Mouse (Mus musculus) forebrain, embryonic 16.5 days (tissue): Measurements from ENCODE around the gene Wdr18. TPM values are rescaled to one million over a fixed set of nuclear protein-coding genes. Genes with fewer than 3 reads are reported as not detected.
A peak's percentile ranks its signal among the peaks of the same experiment; 100 is the strongest.

Experiments
- ATAC-seq: fragments of 200-750 bp; cut with Nextera tagmentation; 2 replicates; pipeline ENCODE4 v1.8.0; 2017; ENCODE audit warnings: mild to moderate bottlenecking, moderate library complexity
- H3K27ac ChIP-seq: fragments of 300-500 bp; sonication (generic); 2 replicates; pipeline ENCODE4 v1.5.1; 2014; ENCODE audit warnings: low read length, control low read depth
- H3K27me3 ChIP-seq: fragments of 300-500 bp; sonication (generic); replicated peaks from 2 replicates; pipeline ENCODE4 v1.6.1; 2014; ENCODE audit warnings: low read length; ENCODE audit not compliant: control insufficient read depth, insufficient read depth
- H3K36me3 ChIP-seq: fragments of 300-500 bp; sonication (generic); 2 replicates; pipeline ENCODE4 v1.6.1; 2014; ENCODE audit not compliant: control insufficient read depth, insufficient read depth
- H3K4me1 ChIP-seq: fragments of 300-500 bp; sonication (generic); replicated peaks from 2 replicates; pipeline ENCODE4 v1.6.1; 2014; ENCODE audit warnings: low read length; ENCODE audit not compliant: control insufficient read depth, insufficient read depth
- H3K4me2 ChIP-seq: fragments of 300-500 bp; sonication (generic); 2 replicates; pipeline ENCODE4 v1.6.1; 2014; ENCODE audit warnings: mild to moderate bottlenecking, low read length, control low read depth
- H3K4me3 ChIP-seq: fragments of 300-500 bp; sonication (generic); replicated peaks from 2 replicates; pipeline ENCODE4 v1.5.1; 2014; ENCODE audit warnings: mild to moderate bottlenecking, low read length, control low read depth
- H3K9ac ChIP-seq: fragments of 300-500 bp; sonication (generic); replicated peaks from 2 replicates; pipeline ENCODE4 v1.6.1; 2014; ENCODE audit warnings: low read depth, low read length, control low read depth
- H3K9me3 ChIP-seq: fragments of 300-500 bp; sonication (generic); 2 replicates; pipeline ENCODE4 v1.6.1; 2016; ENCODE audit warnings: low read length; ENCODE audit not compliant: control insufficient read depth
- WGBS: fragments of 180-500 bp; shearing (Covaris S2); extraction: QIAGEN DNeasy Blood & Tissue Kit; methylation state at CpG from one replicate; pipeline ENCODE4 v1.1.7; 2014; 5-methylcytosine and 5-hydroxymethylcytosine counted together
- polyA plus RNA-seq: library from polyadenylated mRNA; unstranded; fragments of >200 nt; fragmentation: Nextera tagmentation; extraction: Ambion mirVana; gene quantifications from 2 replicates; pipeline ENCODE4 v1.2.1, GENCODE M21; 2015

The Wdr18 gene
- polyA plus RNA-seq, 1 experiment from 2014 or later, result 97.7 TPM

GRCm38 (mm10) chr10:79988506-79989271 lies 28.7 kb downstream of the Wdr18 start, which contains the start of gene Cnn2:
Gene Cnn2, plus strand, starts transcription at chr10:79988584.
- H3K4me1 ChIP-seq, result peaks cover 17% of the 10 kb centered on the region
- peak within 1 kb of the TSS; percentile 48 for H3K4me3 ChIP-seq
- H3K9ac ChIP-seq, result peak within 1 kb of the TSS; percentile 47
- H3K4me2 ChIP-seq, result peak within 1 kb of the TSS; percentile 61
- 1% methylated on average over 59 of the region's 59 CpGs for WGBS
- H3K27me3 ChIP-seq, result peaks cover 38% of the 10 kb centered on the region
- ATAC-seq, result no peak
- H3K9me3 ChIP-seq, result peaks cover 5% of the 10 kb centered on the region; the same call in 1 of the 2 replicates
- H3K27ac ChIP-seq, result no peak within 1 kb of the TSS
- H3K36me3 ChIP-seq, result no peaks in the 10 kb centered on the region

- H3K27me3 ChIP-seq, result peaks cover 38% of the 10 kb centered on the region
- no peak overlapping the region for H3K9ac ChIP-seq
- H3K4me1 ChIP-seq, result peaks cover 18% of the 10 kb centered on the region
- no peaks in the 10 kb centered on the region for H3K36me3 ChIP-seq
- no peak overlapping the region for H3K4me2 ChIP-seq
- H3K27ac ChIP-seq, result no peak overlapping the region
- no peak for ATAC-seq
- peaks cover 5% of the 10 kb centered on the region; the same call in 1 of the 2 replicates for H3K9me3 ChIP-seq
- H3K4me3 ChIP-seq, result no peak overlapping the region; the same call in 1 of the 2 replicates
- 44% methylated on average over 8 of the region's 8 CpGs for WGBS
Observed at GRCm38 (mm10) chr10:79989272-79989786, 29.4 kb downstream of the Wdr18 start.

- peaks cover 5% of the 10 kb centered on the region; the same call in 1 of the 2 replicates for H3K9me3 ChIP-seq
- no peak for ATAC-seq
- no peak overlapping the region for H3K27ac ChIP-seq
- H3K4me1 ChIP-seq, result peaks cover 19% of the 10 kb centered on the region
- H3K36me3 ChIP-seq, result no peaks in the 10 kb centered on the region
- H3K4me2 ChIP-seq, result 0 out of 2 replicates have a peak overlapping the region, but pooled peaks have one; percentile 5
- no peak overlapping the region for H3K9ac ChIP-seq
- H3K27me3 ChIP-seq, result peaks cover 38% of the 10 kb centered on the region
- WGBS, result 12% methylated on average over 15 of the region's 15 CpGs
- H3K4me3 ChIP-seq, result no peak overlapping the region
Observed at GRCm38 (mm10) chr10:79989870-79990269, 29.9 kb downstream of the Wdr18 start.

DNA sequence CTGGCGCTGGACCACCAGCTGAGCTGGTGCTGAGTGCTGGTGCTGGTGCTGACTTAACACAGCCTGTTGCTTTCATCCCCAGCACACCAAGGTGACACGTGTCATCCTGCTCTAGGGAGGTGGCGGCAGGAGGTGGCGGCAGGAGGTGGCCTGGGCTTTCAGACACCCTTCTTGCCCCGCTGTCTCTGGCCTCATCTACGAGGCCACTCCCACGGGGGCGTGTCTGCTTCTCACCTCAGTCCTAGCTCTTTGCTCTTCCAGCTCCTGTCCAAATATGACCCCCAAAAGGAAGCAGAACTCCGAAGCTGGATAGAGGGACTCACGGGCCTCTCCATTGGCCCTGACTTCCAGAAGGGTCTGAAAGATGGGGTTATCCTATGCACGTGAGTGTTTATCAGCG lies 31.1 kb downstream of the Wdr18 start:
- WGBS, result 57% methylated on average over 12 of the region's 12 CpGs
- H3K4me2 ChIP-seq, result no peak overlapping the region
- no peak overlapping the region for H3K27ac ChIP-seq
- no peak overlapping the region for H3K4me3 ChIP-seq
- H3K4me1 ChIP-seq, result peaks cover 15% of the 10 kb centered on the region
- peaks cover 5% of the 10 kb centered on the region; the same call in 1 of the 2 replicates for H3K9me3 ChIP-seq
- no peaks in the 10 kb centered on the region for H3K36me3 ChIP-seq
- no peak for ATAC-seq
- peaks cover 38% of the 10 kb centered on the region for H3K27me3 ChIP-seq
- no peak overlapping the region for H3K9ac ChIP-seq

- no peak overlapping the region for H3K27ac ChIP-seq
- H3K36me3 ChIP-seq, result no peaks in the 10 kb centered on the region
- H3K4me3 ChIP-seq, result no peak overlapping the region
- no peak overlapping the region for H3K9ac ChIP-seq
- H3K4me2 ChIP-seq, result no peak overlapping the region
- WGBS, result 88% methylated on average over 6 of the region's 6 CpGs
- peaks cover 12% of the 10 kb centered on the region for H3K4me1 ChIP-seq
- ATAC-seq, result no peak
- H3K9me3 ChIP-seq, result peaks cover 5% of the 10 kb centered on the region; the same call in 1 of the 2 replicates
- H3K27me3 ChIP-seq, result peaks cover 38% of the 10 kb centered on the region
Observed at GRCm38 (mm10) chr10:79991548-79991947, 31.6 kb downstream of the Wdr18 start.

- peaks cover 20% of the 10 kb centered on the region for H3K4me1 ChIP-seq
- ATAC-seq, result no peak
- H3K4me2 ChIP-seq, result no peak overlapping the region
- peaks cover 11% of the 10 kb centered on the region for H3K27me3 ChIP-seq
- H3K36me3 ChIP-seq, result no peaks in the 10 kb centered on the region
- H3K4me3 ChIP-seq, result no peak overlapping the region
- 73% methylated on average over 16 of the region's 16 CpGs for WGBS
- peaks cover 5% of the 10 kb centered on the region; the same call in 1 of the 2 replicates for H3K9me3 ChIP-seq
- H3K27ac ChIP-seq, result no peak overlapping the region
- no peak overlapping the region for H3K9ac ChIP-seq
Observed at GRCm38 (mm10) chr10:79994397-79995115, 34.6 kb downstream of the Wdr18 start.

DNA sequence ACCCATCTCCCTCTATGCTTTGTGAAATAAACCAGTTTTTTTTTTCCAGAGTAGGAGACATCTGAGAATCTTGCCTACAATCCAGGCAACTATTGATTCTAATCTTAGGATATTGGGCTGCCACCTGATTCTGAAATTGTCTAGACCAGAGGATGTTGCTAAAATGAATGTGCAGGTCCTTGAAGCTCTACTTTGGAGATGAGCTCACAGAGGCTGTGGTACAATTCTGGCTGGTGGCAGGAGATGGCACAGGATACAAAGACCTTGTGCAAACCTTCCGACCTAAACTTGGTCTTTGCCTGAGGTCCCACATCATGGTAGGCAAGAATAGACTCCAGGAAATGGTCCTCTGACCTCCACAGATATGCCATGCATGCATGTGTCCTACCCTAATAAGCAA lies 35.7 kb downstream of the Wdr18 start:
- WGBS, result 96% methylated on average over 1 of the region's 1 CpGs
- peaks cover 6% of the 10 kb centered on the region; the same call in 1 of the 2 replicates for H3K27me3 ChIP-seq
- H3K4me2 ChIP-seq, result no peak overlapping the region
- H3K4me3 ChIP-seq, result no peak overlapping the region
- H3K9ac ChIP-seq, result no peak overlapping the region
- no peak for ATAC-seq
- no peak overlapping the region for H3K27ac ChIP-seq
- peaks cover 5% of the 10 kb centered on the region; the same call in 1 of the 2 replicates for H3K9me3 ChIP-seq
- peaks cover 20% of the 10 kb centered on the region for H3K4me1 ChIP-seq
- H3K36me3 ChIP-seq, result no peaks in the 10 kb centered on the region

GRCm38 (mm10) chr10:79996272-79997033 lies 36.5 kb downstream of the Wdr18 start, which contains the start of gene Abca7:
Gene Abca7, plus strand, starts transcription at chr10:79996494.
- peak; percentile 89 for ATAC-seq
- H3K27ac ChIP-seq, result peak within 1 kb of the TSS; percentile 49
- H3K4me2 ChIP-seq, result peak within 1 kb of the TSS; percentile 79
- 0 out of 2 replicates have a peak, but pooled peaks cover 2% of the 10 kb centered on the region for H3K27me3 ChIP-seq
- peaks cover 20% of the 10 kb centered on the region for H3K4me1 ChIP-seq
- H3K36me3 ChIP-seq, result no peaks in the 10 kb centered on the region
- peak within 1 kb of the TSS; percentile 60 for H3K9ac ChIP-seq
- WGBS, result 0% methylated on average over 34 of the region's 34 CpGs
- H3K9me3 ChIP-seq, result no peaks in the 10 kb centered on the region; the same call in 1 of the 2 replicates
- peak within 1 kb of the TSS; percentile 59 for H3K4me3 ChIP-seq
